Mouse (Mus musculus) embryonic facial prominence, embryonic 14.5 days (tissue): ENCODE results near the gene Rpain. TPM values are rescaled to one million over a fixed set of nuclear protein-coding genes. Genes with fewer than 3 reads are reported as not detected.

Experiments used
- ATAC-seq: fragments of 200-750 bp; cut with Nextera tagmentation; 2 replicates; pipeline ENCODE4 v1.8.0; 2017; ENCODE audit warnings: low read depth, moderate number of reproducible peaks, moderate TSS enrichment
- DNase-seq: peaks from one replicate; pipeline ENCODE4 v3.0.0-alpha.2; 2015; ENCODE audit warnings: low spot score
- H3K27ac ChIP-seq: fragments of 300-500 bp; sonication (generic); replicated peaks from 2 replicates; pipeline ENCODE4 v1.5.1; 2014; ENCODE audit warnings: low read depth, mild to moderate bottlenecking, low read length, moderate library complexity
- H3K27me3 ChIP-seq: fragments of 300-500 bp; sonication (generic); replicated peaks from 2 replicates; pipeline ENCODE4 v1.6.1; 2014; ENCODE audit warnings: low read length; ENCODE audit not compliant: control insufficient read depth, insufficient read depth
- H3K36me3 ChIP-seq: fragments of 300-500 bp; sonication (generic); 2 replicates; pipeline ENCODE4 v1.6.1; 2014; ENCODE audit warnings: low read length, mixed read lengths; ENCODE audit not compliant: control insufficient read depth, insufficient read depth
- H3K4me1 ChIP-seq: fragments of 300-500 bp; sonication (generic); 2 replicates; pipeline ENCODE4 v1.6.1; 2014; ENCODE audit warnings: antibody characterized with exemption, low read length; ENCODE audit not compliant: control insufficient read depth, insufficient read depth
- H3K4me2 ChIP-seq: fragments of 300-500 bp; sonication (generic); 2 replicates; pipeline ENCODE4 v1.6.1; 2014; ENCODE audit warnings: low read depth, mild to moderate bottlenecking, low read length, moderate library complexity, mixed read lengths
- H3K4me3 ChIP-seq: fragments of 300-500 bp; sonication (generic); 2 replicates; pipeline ENCODE4 v1.5.1; 2014; ENCODE audit warnings: low read depth, mild to moderate bottlenecking, low read length
- H3K9ac ChIP-seq: fragments of 300-500 bp; sonication (generic); 2 replicates; pipeline ENCODE4 v1.6.1; 2014; ENCODE audit warnings: low read depth, mild to moderate bottlenecking, low read length, moderate library complexity, mixed read lengths
- H3K9me3 ChIP-seq: fragments of 300-500 bp; sonication (generic); 2 replicates; pipeline ENCODE4 v1.6.1; 2016; ENCODE audit warnings: low read length; ENCODE audit not compliant: control insufficient read depth
- WGBS: fragments of 180-500 bp; shearing (Covaris S2); extraction: QIAGEN DNeasy Blood & Tissue Kit; methylation state at CpG from one replicate; pipeline ENCODE4 v1.1.7; 2014; 5-methylcytosine and 5-hydroxymethylcytosine counted together
- polyA plus RNA-seq: library from polyadenylated mRNA; unstranded; fragments of >200 nt; fragmentation: Nextera tagmentation; extraction: Ambion mirVana; gene quantifications from 2 replicates; pipeline ENCODE4 v1.2.1, GENCODE M21; 2014

Gene Rpain
- polyA plus RNA-seq, 1 experiment from 2014 or later = 67.3 TPM

GRCm38 (mm10) chr11:70964222-70964907 is 5.6 kb upstream of the Rpain start:
- Histone ChIP-seq H3K9ac (no peak overlapping the region), H3K4me2 (no peak overlapping the region), H3K4me1 (peaks cover 7% of the 10 kb centered on the region), H3K36me3 (peaks cover 76% of the 10 kb centered on the region), H3K4me3 (no peak overlapping the region), H3K9me3 (no peaks in the 10 kb centered on the region), H3K27ac (no peak overlapping the region), H3K27me3 (no peaks in the 10 kb centered on the region)
- WGBS = 79% methylated on average over 4 of the region's 4 CpGs
- DNase-seq = no peak
- ATAC-seq = no peak

- DNase-seq (peak; percentile 19), ATAC-seq (no peak)
- under 1% methylated on average over 25 of the region's 25 CpGs for WGBS
- Histone ChIP-seq H3K27ac (peak overlapping the region; percentile 81), H3K9ac (peak overlapping the region; percentile 88), H3K4me1 (peaks cover 7% of the 10 kb centered on the region), H3K4me3 (peak overlapping the region; percentile 67), H3K36me3 (peaks cover 53% of the 10 kb centered on the region), H3K4me2 (peak overlapping the region; percentile 90), H3K9me3 (no peaks in the 10 kb centered on the region), H3K27me3 (no peaks in the 10 kb centered on the region)
These were observed 680 bp upstream of the Rpain start for GRCm38 (mm10) chr11:70969271-70969794.

- DNase-seq (peak; percentile 41), ATAC-seq (peak; percentile 2; the same call in 1 of the 2 replicates)
- Histone ChIP-seq H3K27me3 (no peaks in the 10 kb centered on the region), H3K27ac (peak overlapping the region; percentile 83; the same call in 1 of the 2 replicates), H3K9me3 (no peaks in the 10 kb centered on the region), H3K9ac (peak overlapping the region; percentile 65), H3K4me2 (peak overlapping the region; percentile 72), H3K4me3 (peak overlapping the region; percentile 67), H3K4me1 (peaks cover 7% of the 10 kb centered on the region), H3K36me3 (peaks cover 53% of the 10 kb centered on the region)
- WGBS = 15% methylated on average over 23 of the region's 24 CpGs
These were observed 837 bp downstream of the Rpain start for GRCm38 (mm10) chr11:70970560-70971540.

- Histone ChIP-seq H3K4me2 (no peak overlapping the region), H3K36me3 (peaks cover 58% of the 10 kb centered on the region), H3K27ac (no peak overlapping the region), H3K27me3 (no peaks in the 10 kb centered on the region), H3K9me3 (no peaks in the 10 kb centered on the region), H3K9ac (no peak overlapping the region), H3K4me3 (no peak overlapping the region), H3K4me1 (peaks cover 7% of the 10 kb centered on the region)
- ATAC-seq = no peak
- no peak for DNase-seq
- WGBS = 58% methylated on average over 1 of the region's 1 CpGs
These were observed 2.6 kb downstream of the Rpain start for GRCm38 (mm10) chr11:70972586-70972985.

- Histone ChIP-seq H3K4me2 (no peak overlapping the region), H3K9ac (no peak overlapping the region), H3K4me3 (no peak overlapping the region), H3K27me3 (no peaks in the 10 kb centered on the region), H3K27ac (no peak overlapping the region), H3K36me3 (peaks cover 69% of the 10 kb centered on the region), H3K9me3 (no peaks in the 10 kb centered on the region), H3K4me1 (no peaks in the 10 kb centered on the region; the same call in 1 of the 2 replicates)
- DNase-seq = peak; percentile 6
- ATAC-seq = no peak
- WGBS = 60% methylated on average over 4 of the region's 4 CpGs
These were observed 3.9 kb downstream of the Rpain start for GRCm38 (mm10) chr11:70973947-70974346.

- DNase-seq = no peak
- no peak overlapping the region for H3K4me3 ChIP-seq
- H3K27ac ChIP-seq = no peak overlapping the region
- H3K9ac ChIP-seq = no peak overlapping the region
- no peaks in the 10 kb centered on the region; the same call in 1 of the 2 replicates for H3K4me1 ChIP-seq
- H3K4me2 ChIP-seq = no peak overlapping the region
- peaks cover 82% of the 10 kb centered on the region for H3K36me3 ChIP-seq
- WGBS = 70% methylated on average over 2 of the region's 2 CpGs
- H3K9me3 ChIP-seq = no peaks in the 10 kb centered on the region
- ATAC-seq = no peak
- no peaks in the 10 kb centered on the region for H3K27me3 ChIP-seq
These were observed 5.2 kb downstream of the Rpain start for GRCm38 (mm10) chr11:70975193-70975592.

GRCm38 (mm10) chr11:70977293-70977692 is 7.3 kb downstream of the Rpain start:
- ATAC-seq = no peak
- no peaks in the 10 kb centered on the region for H3K9me3 ChIP-seq
- H3K9ac ChIP-seq = no peak overlapping the region
- H3K36me3 ChIP-seq = peaks cover 81% of the 10 kb centered on the region
- no peak overlapping the region for H3K4me2 ChIP-seq
- H3K27ac ChIP-seq = no peak overlapping the region
- 81% methylated on average over 6 of the region's 6 CpGs for WGBS
- DNase-seq = no peak
- H3K27me3 ChIP-seq = no peaks in the 10 kb centered on the region
- peaks cover 11% of the 10 kb centered on the region; the same call in 1 of the 2 replicates for H3K4me1 ChIP-seq
- no peak overlapping the region for H3K4me3 ChIP-seq

- H3K36me3 ChIP-seq = peaks cover 64% of the 10 kb centered on the region
- 82% methylated on average over 6 of the region's 6 CpGs for WGBS
- H3K27ac ChIP-seq = no peak overlapping the region
These were observed 10.2 kb downstream of the Rpain start for GRCm38 (mm10) chr11:70980232-70980631.

More at GRCm38 (mm10) chr11:70980232-70980631, 10.2 kb downstream of the Rpain start:
- Histone ChIP-seq H3K9ac (no peak overlapping the region), H3K27me3 (no peaks in the 10 kb centered on the region), H3K4me3 (no peak overlapping the region), H3K9me3 (no peaks in the 10 kb centered on the region), H3K4me2 (no peak overlapping the region), H3K4me1 (peaks cover 11% of the 10 kb centered on the region; the same call in 1 of the 2 replicates)
- DNase-seq = no peak
- ATAC-seq = no peak
